8 mouse cellular contexts compared by ENCODE assay signal in genomic region chr5:121583765-121584501, GRCm38 (mm10). TPM values are rescaled to one million over a fixed set of nuclear protein-coding genes. Genes with fewer than 3 reads are reported as not detected.
A peak's percentile ranks its signal among the peaks of the same experiment; 100 is the strongest.
DNase-seq lines count a peak whose midpoint lies in the region; ATAC-seq lines count a peak whose summit lies in the region.

No protein-coding gene starts in this region.

- no peaks in the 10 kb centered on the region; the same call in 1 of the 2 replicates for H3K36me3 ChIP-seq in embryonic facial prominence, embryonic 11.5 days (replicated peaks; ENCODE audit: control insufficient read depth, insufficient read depth, low read depth, low read length)
- H3K36me3 ChIP-seq in heart, embryonic 13.5 days: peaks cover 17% of the 10 kb centered on the region
- H3K36me3 ChIP-seq in liver, embryonic 16.5 days (ENCODE audit: control insufficient read depth, insufficient read depth): peaks cover 7% of the 10 kb centered on the region

- H3K4me2 ChIP-seq in embryonic facial prominence, embryonic 11.5 days (ENCODE audit: low read depth, low read length): no peak overlapping the region
- H3K4me2 ChIP-seq in heart, embryonic 13.5 days: peak overlapping the region; percentile 12; the same call in 1 of the 2 replicates
- H3K4me2 ChIP-seq in liver, embryonic 16.5 days (ENCODE audit: low read depth, low read length): no peak overlapping the region

- no peaks in the 10 kb centered on the region for H3K9me3 ChIP-seq in embryonic facial prominence, embryonic 11.5 days (replicated peaks; ENCODE audit: control insufficient read depth, low read length)
- H3K9me3 ChIP-seq in heart, embryonic 13.5 days: no peaks in the 10 kb centered on the region
- no peaks in the 10 kb centered on the region for H3K9me3 ChIP-seq in liver, embryonic 16.5 days (replicated peaks; ENCODE audit: control insufficient read depth, low read length)

- H3K27me3 ChIP-seq in embryonic facial prominence, embryonic 11.5 days (ENCODE audit: control insufficient read depth, insufficient read depth, low read length): no peaks in the 10 kb centered on the region
- H3K27me3 ChIP-seq in heart, embryonic 13.5 days (replicated peaks): no peaks in the 10 kb centered on the region
- no peaks in the 10 kb centered on the region for H3K27me3 ChIP-seq in liver, embryonic 16.5 days (ENCODE audit: control insufficient read depth, insufficient read depth, low read depth, low read length)

- no peak overlapping the region for H3K4me3 ChIP-seq in embryonic facial prominence, embryonic 11.5 days (ENCODE audit: low read depth, low read length)
- no peak overlapping the region for H3K4me3 ChIP-seq in heart, embryonic 13.5 days
- H3K4me3 ChIP-seq in liver, embryonic 16.5 days (ENCODE audit: low read depth, low read length): no peak overlapping the region

- 53% methylated on average over 12 of the region's 12 CpGs for WGBS in embryonic facial prominence, embryonic 11.5 days
- 48% methylated on average over 12 of the region's 12 CpGs for WGBS in heart, embryonic 13.5 days
- WGBS in liver, embryonic 16.5 days (ENCODE audit: insufficient replicate concordance): 29% methylated on average over 12 of the region's 12 CpGs

- no peaks in the 10 kb centered on the region; the same call in 1 of the 2 replicates for H3K4me1 ChIP-seq in embryonic facial prominence, embryonic 11.5 days (ENCODE audit: control insufficient read depth, insufficient read depth, low read length)
- H3K4me1 ChIP-seq in heart, embryonic 13.5 days: peaks cover 22% of the 10 kb centered on the region
- H3K4me1 ChIP-seq in liver, embryonic 16.5 days (ENCODE audit: control insufficient read depth, low read depth, low read length): peaks cover 31% of the 10 kb centered on the region

- H3K9ac ChIP-seq in embryonic facial prominence, embryonic 11.5 days (replicated peaks; ENCODE audit: low read length): no peak overlapping the region
- peak overlapping the region; percentile 4; the same call in 1 of the 2 replicates for H3K9ac ChIP-seq in heart, embryonic 13.5 days
- peak overlapping the region; percentile 28 for H3K9ac ChIP-seq in liver, embryonic 16.5 days (ENCODE audit: low read depth, low read length)

- DNase-seq in B cell, adult 2 months: peak; percentile 61 to 63
- DNase-seq in adrenal gland, adult (ENCODE audit: inconsistent age in 2 of 2, low spot score in 1 of 2): peak; percentile 97 to 99
- peak; percentile 26 for DNase-seq in embryonic facial prominence, embryonic 11.5 days (ENCODE audit: low spot score)
- peak; percentile 31 to 57 for DNase-seq in layer of hippocampus, adult 18-20 months (ENCODE audit: low spot score in 2 of 2)
- DNase-seq in retina, postnatal 1 day: peak; percentile 31
- peak; percentile 65 for DNase-seq in urinary bladder, adult 2 months (ENCODE audit: low spot score)

- no peak for ATAC-seq in embryonic facial prominence, embryonic 11.5 days (replicated peaks; ENCODE audit: insufficient number of reproducible peaks, low FRiP score, low TSS enrichment, low read depth)
- ATAC-seq in heart, embryonic 13.5 days (ENCODE audit: extremely low read depth, insufficient number of reproducible peaks, low FRiP score, low TSS enrichment): peak; percentile 55; the same call in 1 of the 2 replicates
- ATAC-seq in liver, embryonic 16.5 days (ENCODE audit: low read depth): peak; percentile 83

- no peak overlapping the region for H3K27ac ChIP-seq in embryonic facial prominence, embryonic 11.5 days (replicated peaks; ENCODE audit: low read depth, low read length)
- peak overlapping the region; percentile 68 for H3K27ac ChIP-seq in heart, embryonic 13.5 days (replicated peaks)
- H3K27ac ChIP-seq in liver, embryonic 16.5 days (ENCODE audit: low read length): peak overlapping the region; percentile 81

RNA-seq across cellular contexts. Expression of gene Aldh2, which starts 9.7 kb away (rescaled TPM):
- 84.4 and 88.8 TPM in 2 replicates for polyA plus RNA-seq in embryonic facial prominence, embryonic 11.5 days (2014; fragmentation: Nextera tagmentation; extraction: Ambion mirVana)
- 70.7 and 71.8 TPM in 2 replicates for polyA plus RNA-seq in heart, embryonic 13.5 days (2015; fragmentation: Nextera tagmentation; extraction: Ambion mirVana)
- total RNA-seq in layer of hippocampus, adult 18-20 months (2021): 100 to 1,000 TPM; 136 to 161 TPM
- polyA plus RNA-seq in liver, embryonic 16.5 days (2015; fragmentation: Nextera tagmentation; extraction: Ambion mirVana): 216 and 250 TPM in 2 replicates
- polyA plus RNA-seq in urinary bladder, adult 2 months (2012; rRNA removed): 663 and 712 TPM in 2 replicates

RNA-seq across cellular contexts. Expression of gene Acad12, which starts 34.8 kb away (rescaled TPM):
- 1.5 and 1.8 TPM in 2 replicates for polyA plus RNA-seq in embryonic facial prominence, embryonic 11.5 days (2014; fragmentation: Nextera tagmentation; extraction: Ambion mirVana)
- 5.1 and 6.8 TPM in 2 replicates for polyA plus RNA-seq in heart, embryonic 13.5 days (2015; fragmentation: Nextera tagmentation; extraction: Ambion mirVana)
- 1 to 10 TPM; 6.1 to 6.8 TPM for total RNA-seq in layer of hippocampus, adult 18-20 months (2021)
- 1.8 and 2.1 TPM in 2 replicates for polyA plus RNA-seq in liver, embryonic 16.5 days (2015; fragmentation: Nextera tagmentation; extraction: Ambion mirVana)
- polyA plus RNA-seq in urinary bladder, adult 2 months (2012; rRNA removed): 10.6 and 12.8 TPM in 2 replicates

RNA-seq across cellular contexts. Expression of gene Mapkapk5, which starts 38.2 kb away (rescaled TPM):
- polyA plus RNA-seq in embryonic facial prominence, embryonic 11.5 days (2014; fragmentation: Nextera tagmentation; extraction: Ambion mirVana): 55.8 and 57.1 TPM in 2 replicates
- polyA plus RNA-seq in heart, embryonic 13.5 days (2015; fragmentation: Nextera tagmentation; extraction: Ambion mirVana): 31.7 and 33.6 TPM in 2 replicates
- total RNA-seq in layer of hippocampus, adult 18-20 months (2021): 10 to 100 TPM; 59.6 to 63.1 TPM
- 19.2 and 21.3 TPM in 2 replicates for polyA plus RNA-seq in liver, embryonic 16.5 days (2015; fragmentation: Nextera tagmentation; extraction: Ambion mirVana)
- 79.3 and 93.5 TPM in 2 replicates for polyA plus RNA-seq in urinary bladder, adult 2 months (2012; rRNA removed)

RNA-seq across cellular contexts. Expression of gene Adam1a, which starts 38.7 kb away (rescaled TPM):
- polyA plus RNA-seq in embryonic facial prominence, embryonic 11.5 days (2014; fragmentation: Nextera tagmentation; extraction: Ambion mirVana): 1.5 TPM in 2 replicates
- 1.2 and 1.3 TPM in 2 replicates for polyA plus RNA-seq in heart, embryonic 13.5 days (2015; fragmentation: Nextera tagmentation; extraction: Ambion mirVana)
- total RNA-seq in layer of hippocampus, adult 18-20 months (2021): 10 to 100 TPM; 17.0 to 19.6 TPM
- 0.29 and 0.30 TPM in 2 replicates for polyA plus RNA-seq in liver, embryonic 16.5 days (2015; fragmentation: Nextera tagmentation; extraction: Ambion mirVana)
- 9.4 and 12.0 TPM in 2 replicates for polyA plus RNA-seq in urinary bladder, adult 2 months (2012; rRNA removed)

RNA-seq across cellular contexts. Expression of gene Gm42878, which starts 38.7 kb away (rescaled TPM):
- polyA plus RNA-seq in embryonic facial prominence, embryonic 11.5 days (2014; fragmentation: Nextera tagmentation; extraction: Ambion mirVana): not detected in 2 replicates
- not detected in 2 replicates for polyA plus RNA-seq in heart, embryonic 13.5 days (2015; fragmentation: Nextera tagmentation; extraction: Ambion mirVana)
- total RNA-seq in layer of hippocampus, adult 18-20 months (2021): not detected
- polyA plus RNA-seq in liver, embryonic 16.5 days (2015; fragmentation: Nextera tagmentation; extraction: Ambion mirVana): not detected in 2 replicates
- 0.34 TPM in 1 of 2 replicates, not detected in the other for polyA plus RNA-seq in urinary bladder, adult 2 months (2012; rRNA removed)

Comparison
In these comparisons a context has a peak if more than half of its experiments do, and no peak if none do; other contexts are left out.
1. DNase-seq: peak in every context shown above with its lines; median percentile 98 in adrenal gland, adult; 65 in urinary bladder, adult 2 months; 62 in B cell, adult 2 months; 44 in layer of hippocampus, adult 18-20 months; 31 in retina, postnatal 1 day; 26 in embryonic facial prominence, embryonic 11.5 days.